Mouse (Mus musculus) G1E (cell line): ENCODE measurements at regions not wholly inside any gene's neighbourhood (a gene's known extent, or its start where the extent isn't known, plus 50 kb on each side); places are given as distances from the start of the nearest gene placed in this dataset.

Experiments
- ATAC-seq: 2 replicates; pipeline ENCODE4 v1.8.0; 2016; ENCODE audit warnings: mild to moderate bottlenecking; ENCODE audit not compliant: insufficient number of reproducible peaks, poor library complexity, low FRiP score, severe bottlenecking; ENCODE audit errors: extremely low read depth
- DNase-seq: peaks from one replicate; pipeline ENCODE4 v3.0.0; 2012; ENCODE audit warnings: low spot score
- H3K27me3 ChIP-seq: 2 replicates; pipeline ENCODE4 v1.6.1; 2012; ENCODE audit warnings: mild to moderate bottlenecking, low read length, inconsistent platforms; ENCODE audit not compliant: insufficient read depth
- H3K36me3 ChIP-seq: replicated peaks from 2 replicates; pipeline ENCODE3; 2012; ENCODE audit warnings: mild to moderate bottlenecking, inconsistent platforms
- H3K4me1 ChIP-seq: 2 replicates; pipeline ENCODE4 v1.6.1; 2012; ENCODE audit warnings: low read depth, low read length, inconsistent platforms, mixed read lengths; ENCODE audit not compliant: insufficient read depth
- H3K4me3 ChIP-seq: 2 replicates; pipeline ENCODE4 v1.5.1; 2012; ENCODE audit warnings: low read depth, mild to moderate bottlenecking, inconsistent platforms, low read length, moderate library complexity, mixed read lengths
- H3K9me3 ChIP-seq: replicated peaks from 2 replicates; pipeline ENCODE4 v1.6.1; 2012; ENCODE audit warnings: inconsistent platforms
- CTCF ChIP-seq: IDR thresholded peaks from 2 replicates; pipeline ENCODE4 v1.5.1; 2012; ENCODE audit warnings: low read depth, low read length, inconsistent platforms, mixed read lengths
- GATA1 ChIP-seq: IDR thresholded peaks from 2 replicates; pipeline ENCODE4 v1.6.1; 2012; ENCODE audit warnings: borderline replicate concordance, low read length, inconsistent platforms, mixed read lengths
- GATA2 ChIP-seq: IDR thresholded peaks from 2 replicates; pipeline ENCODE4 v1.6.1; 2012; ENCODE audit warnings: low read depth, low read length, inconsistent platforms, borderline replicate concordance
- POLR2AphosphoS5 ChIP-seq: IDR thresholded peaks from 2 replicates; pipeline ENCODE4 v1.6.1; 2012; ENCODE audit warnings: low read depth, low read length, inconsistent platforms; ENCODE audit not compliant: insufficient replicate concordance
- TAL1 ChIP-seq: conservative IDR thresholded peaks from 2 replicates; pipeline ENCODE4 v1.6.1; 2012; ENCODE audit warnings: low read depth, low read length, inconsistent platforms, mixed read lengths

DNA sequence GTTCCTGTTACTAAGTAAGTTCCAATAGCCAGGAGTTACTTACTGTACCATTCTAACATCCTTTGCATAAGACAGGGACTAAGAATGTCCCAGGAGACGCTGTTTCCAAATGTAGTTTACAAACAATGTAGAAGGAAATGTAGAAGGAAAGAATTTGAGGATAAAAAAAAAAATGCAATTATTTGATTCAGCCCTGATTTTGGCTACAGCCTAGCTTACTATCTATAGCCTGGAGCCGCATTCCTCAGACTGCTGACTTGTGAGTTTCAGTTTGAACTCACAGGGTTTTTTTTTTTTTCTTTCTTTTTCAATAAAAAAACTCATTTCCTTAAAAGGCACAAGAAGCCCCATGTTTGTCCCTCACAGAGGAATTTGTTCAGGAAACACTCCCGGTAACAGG lies 321.2 kb upstream of the Prickle1 start:
- no peaks in the 10 kb centered on the region for H3K27me3 ChIP-seq

DNA sequence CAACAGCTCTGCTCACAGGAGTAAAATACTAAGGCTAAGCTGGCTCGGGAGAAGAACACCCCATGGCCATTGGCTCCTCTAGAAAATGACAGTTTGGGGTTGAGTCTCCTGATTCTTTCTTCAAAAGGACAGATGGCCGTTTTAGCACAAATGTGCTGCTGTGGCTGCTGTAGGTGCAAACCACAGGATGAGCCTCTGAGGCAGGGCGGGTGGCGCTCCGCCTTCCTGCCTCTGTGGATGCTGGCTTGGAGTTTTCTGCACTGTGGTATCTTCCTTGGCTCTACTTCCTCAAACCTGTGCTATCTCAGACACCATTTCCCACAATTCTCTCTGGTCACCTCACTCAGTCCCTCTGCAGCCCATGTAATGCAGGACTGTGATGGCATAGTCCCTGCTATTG lies 317.8 kb upstream of the Prickle1 start:
- ATAC-seq (no peak), DNase-seq (no peak)
- H3K27me3 ChIP-seq, result no peaks in the 10 kb centered on the region
- H3K36me3 ChIP-seq, result no peaks in the 10 kb centered on the region
- TF ChIP-seq TAL1 (no peak), CTCF (no peak), GATA2 (no peak), GATA1 (no peak), POLR2AphosphoS5 (no peak)
- no peaks in the 10 kb centered on the region for H3K4me1 ChIP-seq
- H3K4me3 ChIP-seq, result no peak overlapping the region
- H3K9me3 ChIP-seq, result peaks cover 40% of the 10 kb centered on the region

More for the DNA sequence above, 321.2 kb upstream of the Prickle1 start:
- H3K36me3 ChIP-seq, result no peaks in the 10 kb centered on the region
- H3K4me1 ChIP-seq, result no peaks in the 10 kb centered on the region
- no peak overlapping the region for H3K4me3 ChIP-seq
- TF ChIP-seq CTCF (no peak), GATA1 (no peak), TAL1 (no peak), POLR2AphosphoS5 (no peak), GATA2 (no peak)
- ATAC-seq, result no peak
- DNase-seq, result no peak
- H3K9me3 ChIP-seq, result peaks cover 31% of the 10 kb centered on the region

DNA sequence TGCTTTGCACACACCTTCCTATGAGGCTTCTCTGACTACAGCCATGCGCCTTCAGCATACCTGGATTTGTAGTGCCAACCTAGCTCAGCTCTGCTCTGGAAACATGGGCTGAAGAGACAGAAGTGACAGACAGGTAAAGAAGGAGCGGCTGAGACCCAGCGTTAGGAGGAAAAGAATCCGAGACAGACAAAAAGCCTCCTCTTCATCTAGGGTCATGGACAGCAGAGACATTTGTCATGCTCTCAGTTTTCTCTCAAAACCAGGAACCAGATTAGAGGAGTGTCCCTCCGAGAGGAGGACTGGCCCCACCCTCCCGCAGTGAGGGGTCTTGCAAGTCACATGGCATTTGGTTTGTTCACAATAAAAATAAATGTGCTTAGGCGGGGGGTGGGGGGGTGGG lies 317.4 kb upstream of the Prickle1 start:
- no peaks in the 10 kb centered on the region for H3K36me3 ChIP-seq
- H3K9me3 ChIP-seq, result peaks cover 44% of the 10 kb centered on the region
- DNase-seq (no peak), ATAC-seq (no peak)
- no peaks in the 10 kb centered on the region for H3K27me3 ChIP-seq
- TF ChIP-seq GATA2 (no peak), TAL1 (no peak)
- H3K4me1 ChIP-seq, result no peaks in the 10 kb centered on the region
- no peak overlapping the region for H3K4me3 ChIP-seq

DNA sequence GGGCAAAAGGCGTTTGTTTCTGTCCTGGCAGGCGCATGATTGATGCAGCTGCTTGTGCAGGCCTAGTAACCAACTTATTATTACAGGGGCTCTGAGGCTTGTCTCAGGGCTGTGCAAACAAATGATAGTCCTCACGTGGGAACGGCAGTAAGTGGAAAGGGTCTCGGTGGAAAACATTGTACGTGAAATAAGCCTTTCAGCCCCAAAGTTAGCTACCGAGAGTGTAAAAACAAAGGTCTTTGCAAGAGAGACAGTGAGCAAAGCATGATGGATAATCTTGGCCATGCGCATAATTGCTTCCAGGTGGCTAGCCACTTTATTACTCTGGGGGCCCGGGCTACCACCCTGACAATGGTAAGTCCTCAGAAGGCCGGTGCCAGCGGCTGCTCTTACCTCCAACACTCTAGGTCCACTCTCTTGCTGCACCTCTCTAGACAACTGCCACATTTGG lies 315.3 kb upstream of the Prickle1 start:
- no peak for DNase-seq
- ATAC-seq, result no peak

DNA sequence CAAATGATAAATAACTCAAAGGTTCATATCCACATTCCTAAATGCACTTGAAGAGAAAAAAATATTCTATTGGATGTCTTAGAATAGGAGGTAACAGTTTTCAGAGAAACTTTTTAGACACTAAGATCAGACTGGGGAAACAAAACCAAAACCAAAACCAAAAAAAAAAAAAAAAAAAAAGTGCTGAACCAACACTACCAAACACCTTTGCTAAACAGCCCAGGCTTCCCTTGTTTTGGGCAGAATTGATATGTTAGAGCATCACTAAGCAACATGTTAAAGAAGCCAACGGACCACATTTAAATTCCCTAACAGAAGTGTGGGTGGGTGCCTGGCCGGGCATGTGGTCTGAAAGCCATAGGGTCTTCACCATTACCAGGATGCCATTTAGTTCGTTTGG lies 314.5 kb upstream of the Prickle1 start:
- ATAC-seq, result no peak
- H3K27me3 ChIP-seq, result no peaks in the 10 kb centered on the region
- DNase-seq, result no peak
- TF ChIP-seq TAL1 (no peak), GATA1 (no peak), GATA2 (no peak), CTCF (no peak), POLR2AphosphoS5 (no peak)
- H3K9me3 ChIP-seq, result peaks cover 62% of the 10 kb centered on the region
- H3K4me1 ChIP-seq, result no peaks in the 10 kb centered on the region
- H3K36me3 ChIP-seq, result no peaks in the 10 kb centered on the region
- no peak overlapping the region for H3K4me3 ChIP-seq

More for the DNA sequence above, 315.3 kb upstream of the Prickle1 start:
- H3K36me3 ChIP-seq, result no peaks in the 10 kb centered on the region
- peaks cover 57% of the 10 kb centered on the region for H3K9me3 ChIP-seq
- H3K4me3 ChIP-seq, result no peak overlapping the region
- H3K27me3 ChIP-seq, result no peaks in the 10 kb centered on the region
- no peak for TF ChIP-seq CTCF
- no peak for TF ChIP-seq TAL1
- TF ChIP-seq POLR2AphosphoS5, result no peak
- TF ChIP-seq GATA1, result no peak
- no peak for TF ChIP-seq GATA2
- H3K4me1 ChIP-seq, result no peaks in the 10 kb centered on the region

DNA sequence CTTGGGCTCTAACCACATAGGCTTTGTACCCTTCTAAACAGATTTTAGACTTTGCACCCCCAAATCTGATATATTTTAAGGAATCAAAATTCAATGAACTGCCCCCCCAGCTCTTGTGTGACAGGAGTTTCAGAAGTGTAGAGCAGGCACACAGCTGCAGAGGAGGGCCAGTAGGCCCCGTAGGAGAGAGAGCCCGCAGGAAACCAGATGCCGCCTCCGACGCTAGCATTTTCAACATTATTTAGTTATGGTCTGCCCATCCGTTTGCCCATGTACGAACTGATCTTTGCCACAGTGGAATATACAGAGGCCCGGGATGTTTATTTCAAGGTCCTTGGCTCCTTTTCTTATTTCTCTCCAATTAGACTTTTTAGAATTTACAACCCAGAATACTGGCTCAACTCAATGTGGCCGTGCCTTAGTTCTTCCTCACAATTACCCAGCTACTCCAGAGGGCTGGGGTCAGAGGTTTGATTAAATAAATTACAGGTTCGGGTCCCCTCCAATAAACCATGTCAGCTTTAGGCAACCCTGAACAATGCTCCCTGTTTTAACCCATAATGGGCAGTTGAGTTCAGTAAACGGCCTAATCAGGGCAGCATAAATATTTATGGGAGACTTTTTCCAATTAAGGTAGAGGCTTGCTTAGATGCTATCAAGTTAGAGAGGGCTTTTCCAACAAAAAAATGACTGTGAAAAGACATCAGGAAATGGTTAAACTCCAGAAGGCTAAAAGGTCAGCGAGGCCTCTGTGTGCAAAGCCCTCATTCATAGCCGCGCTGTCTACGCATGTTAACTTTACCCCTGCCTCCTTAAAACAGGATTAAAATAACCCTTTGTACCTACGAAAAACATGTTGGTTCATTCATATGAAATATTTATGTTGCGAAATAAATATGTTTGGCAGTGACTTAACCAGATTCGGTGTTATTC lies 308.2 kb upstream of the Prickle1 start:
- no peak overlapping the region for H3K4me3 ChIP-seq
- no peak for ATAC-seq

More for the DNA sequence above, 308.2 kb upstream of the Prickle1 start:
- Histone ChIP-seq H3K4me1 (no peaks in the 10 kb centered on the region), H3K9me3 (peaks cover 50% of the 10 kb centered on the region), H3K36me3 (no peaks in the 10 kb centered on the region), H3K27me3 (no peaks in the 10 kb centered on the region)
- DNase-seq, result no peak
- TF ChIP-seq GATA1, result no peak
- no peak for TF ChIP-seq CTCF
- no peak for TF ChIP-seq TAL1
- no peak for TF ChIP-seq POLR2AphosphoS5
- TF ChIP-seq GATA2, result no peak
